Mouse (Mus musculus): Measurements from ENCODE around the gene Phtf1. TPM values are rescaled to one million over a fixed set of nuclear protein-coding genes. Genes with fewer than 3 reads are reported as not detected.

Gene Phtf1
- 22.0 to 28.4 TPM (median 23.6 TPM) in 4 replicates for total RNA-seq (2023; ENCODE audit: inconsistent age)

DNA sequence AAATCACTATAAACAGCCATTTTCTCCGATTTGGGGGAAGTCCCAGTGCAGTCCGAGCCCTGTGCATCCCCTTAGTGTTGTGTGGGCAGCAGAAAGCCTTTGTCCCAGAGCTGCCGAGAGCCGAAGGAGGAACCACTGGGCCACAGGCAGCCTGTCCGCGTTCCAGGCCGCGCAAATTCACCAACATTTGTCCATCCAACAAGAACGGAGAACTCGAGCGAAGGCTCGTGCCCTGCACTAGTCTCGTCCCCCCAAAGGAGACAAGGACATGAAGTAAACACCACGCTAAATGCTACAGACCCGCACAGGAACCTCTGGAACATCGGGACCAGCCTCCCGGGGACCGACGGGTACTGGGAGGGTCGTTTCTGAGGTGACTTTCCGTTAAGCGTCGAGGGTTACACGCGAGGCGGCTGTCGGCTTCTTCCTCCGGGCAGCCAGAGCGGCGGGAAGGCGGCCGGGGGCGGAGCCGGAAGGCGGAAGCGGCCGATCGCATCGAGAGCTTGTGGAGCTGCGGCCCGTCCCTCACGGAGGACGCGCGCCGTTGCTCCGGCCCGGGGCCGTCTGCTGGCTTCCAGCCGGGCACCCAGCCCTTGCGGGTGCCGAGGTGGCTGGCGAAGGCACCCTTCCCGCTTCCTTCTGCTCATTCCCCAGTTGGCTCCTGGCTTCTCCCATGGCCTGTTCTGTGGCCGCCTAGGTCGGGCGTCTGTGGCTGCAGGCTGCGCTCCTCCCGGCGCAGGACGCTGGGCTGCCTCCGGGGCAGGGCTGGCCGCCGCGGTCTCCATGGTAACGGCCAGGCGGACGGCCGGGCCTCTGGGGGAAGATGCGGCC is at the start of gene Phtf1:
TSS of gene Phtf1 (plus strand) at position 250 of the 831 bp plus-strand sequence.

Other genes with a start within 250 kb of the Phtf1 start
- gene Olfml3, start 230.1 kb upstream of the Phtf1 start, total RNA-seq (2023; ENCODE audit: inconsistent age): 1.2 to 2.2 TPM (median 1.5 TPM) in 4 replicates
- gene Gm10964, start 228.7 kb upstream of the Phtf1 start, total RNA-seq (2023; ENCODE audit: inconsistent age): not detected in 4 replicates
- 194 to 217 TPM (median 210 TPM) in 4 replicates for gene Hipk1, start 176.5 kb upstream of the Phtf1 start, total RNA-seq (2023; ENCODE audit: inconsistent age)
- gene Dclre1b, start 158.7 kb upstream of the Phtf1 start, total RNA-seq (2023; ENCODE audit: inconsistent age): 19.0 to 27.0 TPM (median 24.3 TPM) in 4 replicates
- gene Ap4b1, start 158.6 kb upstream of the Phtf1 start, total RNA-seq (2023; ENCODE audit: inconsistent age): 24.1 to 27.3 TPM (median 26.1 TPM) in 4 replicates
- gene Gm43064, start 158.5 kb upstream of the Phtf1 start, total RNA-seq (2023; ENCODE audit: inconsistent age): 0.54 to 2.0 TPM (median 0.58 TPM) in 3 of 4 replicates, not detected in the other
- gene Bcl2l15, start 135.5 kb upstream of the Phtf1 start, total RNA-seq (2023; ENCODE audit: inconsistent age): 0.48 to 2.0 TPM (median 1.2 TPM) in 3 of 4 replicates, not detected in the other
- gene Ptpn22, start 108.3 kb upstream of the Phtf1 start, total RNA-seq (2023; ENCODE audit: inconsistent age): 121 to 169 TPM (median 142 TPM) in 4 replicates
- gene Rsbn1, start 54.0 kb upstream of the Phtf1 start, total RNA-seq (2023; ENCODE audit: inconsistent age): 44.0 to 51.5 TPM (median 49.9 TPM) in 4 replicates